Mouse (Mus musculus): ENCODE measurements around the gene Stap1. TPM values are rescaled to one million over a fixed set of nuclear protein-coding genes. Genes with fewer than 3 reads are reported as not detected.

Stap1 gene
- polyA plus RNA-seq, 1 experiment, result 5.0 TPM

DNA sequence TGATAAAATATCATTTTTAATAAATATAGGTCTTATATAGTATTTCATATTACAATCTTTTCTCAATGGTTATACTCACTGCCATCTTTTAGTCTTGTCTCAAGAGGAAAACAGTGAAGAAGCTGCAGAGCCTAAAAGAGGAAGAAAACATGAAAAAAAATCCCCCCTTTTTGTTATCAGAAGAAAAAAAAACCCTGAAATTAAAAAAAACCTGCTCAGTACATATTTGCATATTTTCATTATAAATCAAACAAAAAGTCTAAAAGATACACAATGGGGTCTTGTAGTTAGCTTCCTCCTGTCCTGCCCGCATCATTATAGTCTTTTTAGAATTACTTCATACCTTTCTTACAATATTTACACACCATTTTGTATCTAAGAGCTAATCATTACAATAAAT lies 57.2 kb downstream of the Stap1 start:
- DNase-seq (ENCODE audit: low read depth), result no peak

GRCm38 (mm10) chr5:86129828-86130227 lies 58.3 kb downstream of the Stap1 start:
- DNase-seq (ENCODE audit: low read depth), result no peak

Other genes with a start within 250 kb of the Stap1 start
- gene Cenpc1, start 6.2 kb upstream of the Stap1 start, polyA plus RNA-seq (2012; rRNA removed), result 3.3 and 4.7 TPM in 2 replicates
- 2.4 and 3.0 TPM in 2 replicates for gene Uba6, start 101.1 kb downstream of the Stap1 start, polyA plus RNA-seq (2012; rRNA removed)
- not detected in 2 replicates for gene Gnrhr, start 126.2 kb downstream of the Stap1 start, polyA plus RNA-seq (2012; rRNA removed)
- gene Tmprss11c, start 217.6 kb downstream of the Stap1 start, polyA plus RNA-seq (2012; rRNA removed), result not detected in 2 replicates